Comparison of ENCODE assay signal across 9 mouse cellular contexts in the genomic region with DNA sequence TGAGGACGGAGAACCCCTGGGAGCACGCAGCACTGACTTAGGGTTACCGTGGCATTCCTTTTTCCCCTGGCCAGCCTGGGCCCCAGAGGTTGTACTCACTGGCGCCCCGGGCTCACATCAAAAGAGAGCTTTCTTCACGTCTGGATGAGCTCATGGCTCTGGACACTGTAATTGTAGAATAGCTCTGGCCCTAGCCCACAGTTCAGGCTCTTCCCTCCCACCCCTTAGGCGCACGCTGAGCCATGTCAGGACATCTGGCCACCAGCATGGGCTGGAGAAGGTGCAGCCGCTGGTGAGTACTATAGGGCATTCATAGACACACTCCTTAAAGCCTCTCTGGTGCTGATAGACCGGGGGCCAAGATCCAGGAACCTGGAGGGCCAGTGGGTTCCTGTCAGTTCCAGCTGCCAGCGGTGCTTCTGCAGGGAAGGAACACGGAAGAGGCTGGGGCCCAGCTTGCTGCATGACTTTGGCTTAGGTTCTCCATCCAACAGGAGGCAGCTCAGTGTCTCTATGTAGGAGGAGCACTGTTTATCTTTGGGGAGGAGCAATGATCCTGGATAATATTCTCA.
DNase-seq lines count a peak whose midpoint lies in the region; ATAC-seq lines count a peak whose summit lies in the region.
"Had no signal": no experiment of that assay in that cellular context is flagged by ENCODE, and none has a peak within 500 bp of the region (broad histone marks: within the 10 kb centered on the region; RNA-seq: fewer than 3 reads in every experiment).

No protein-coding gene starts in this region.

- no peaks in the 10 kb centered on the region for H3K36me3 ChIP-seq in heart, embryonic 12.5 days
- no peaks in the 10 kb centered on the region for H3K36me3 ChIP-seq in neural tube, embryonic 11.5 days (ENCODE audit: control insufficient read depth, insufficient read depth, low read length)

- no peak overlapping the region for H3K4me3 ChIP-seq in heart, embryonic 12.5 days
- no peak overlapping the region for H3K4me3 ChIP-seq in neural tube, embryonic 11.5 days (ENCODE audit: low read depth, low read length)

- H3K9me3 ChIP-seq in heart, embryonic 12.5 days (replicated peaks): no peaks in the 10 kb centered on the region
- no peaks in the 10 kb centered on the region for H3K9me3 ChIP-seq in neural tube, embryonic 11.5 days (ENCODE audit: control insufficient read depth, low read length)

- intact Hi-C loops in left cerebral cortex, postnatal 10 days (cut with DNase I): no loop called here

- WGBS in heart, embryonic 12.5 days: 34% methylated on average over 12 of the region's 12 CpGs
- 51% methylated on average over 12 of the region's 12 CpGs for WGBS in neural tube, embryonic 11.5 days

- peaks cover 45% of the 10 kb centered on the region for H3K4me1 ChIP-seq in heart, embryonic 12.5 days (replicated peaks)
- peaks cover 4% of the 10 kb centered on the region; the same call in 1 of the 2 replicates for H3K4me1 ChIP-seq in neural tube, embryonic 11.5 days (ENCODE audit: control insufficient read depth, insufficient read depth, low read length)

- peak overlapping the region; percentile 28; the same call in 1 of the 2 replicates for H3K4me2 ChIP-seq in heart, embryonic 12.5 days
- H3K4me2 ChIP-seq in neural tube, embryonic 11.5 days (ENCODE audit: low read depth): no peak overlapping the region

- no peaks in the 10 kb centered on the region for H3K27me3 ChIP-seq in heart, embryonic 12.5 days (replicated peaks)
- no peaks in the 10 kb centered on the region for H3K27me3 ChIP-seq in neural tube, embryonic 11.5 days (ENCODE audit: control insufficient read depth, insufficient read depth, low read length)

- peak overlapping the region; percentile 80 for H3K27ac ChIP-seq in heart, embryonic 12.5 days (ENCODE audit: poor library complexity, severe bottlenecking)
- H3K27ac ChIP-seq in neural tube, embryonic 11.5 days (ENCODE audit: low read depth, low read length): no peak overlapping the region

- H3K9ac ChIP-seq in heart, embryonic 12.5 days: 0 out of 2 replicates have a peak overlapping the region, but pooled peaks have one; percentile 21
- H3K9ac ChIP-seq in neural tube, embryonic 11.5 days (ENCODE audit: low read length): no peak overlapping the region

- no peak for ATAC-seq in heart, embryonic 12.5 days (ENCODE audit: insufficient number of reproducible peaks, low FRiP score)
- no peak for ATAC-seq in neural tube, embryonic 11.5 days (ENCODE audit: insufficient read depth, low FRiP score, low TSS enrichment)
- ATAC-seq in CD4-positive, CD25-positive, alpha-beta regulatory T cell, adult 4 months: no peak

- peak; percentile 92 for DNase-seq in heart, adult 11 months
- no peak for DNase-seq in heart, adult 9 months (ENCODE audit: low spot score in 2 of 2)
- peak; percentile 43 for DNase-seq in lung, postnatal 10 days
- DNase-seq in lung, adult 18-20 months: no peak
- peak; percentile 36 for DNase-seq in neural tube, embryonic 11.5 days (ENCODE audit: low spot score)
- DNase-seq in left cerebral cortex, postnatal 10 days (ENCODE audit: extremely low spot score in 1 of 2, low spot score in 2 of 2): no peak
- DNase-seq: cerebellum, postnatal 10 days had no signal

Comparison
In these comparisons a context has a peak if more than half of its experiments do, and no peak if none do; other contexts are left out.
1. DNase-seq: peak in heart, adult 11 months (single experiment), lung, postnatal 10 days (single experiment) and neural tube, embryonic 11.5 days (single experiment); none in heart, adult 9 months (0 of 2), lung, adult 18-20 months (0 of 2) and left cerebral cortex, postnatal 10 days (0 of 2).